Mouse (Mus musculus) yolk sac, embryonic 10.5 days (tissue): Measurements from ENCODE around the gene Krtap28-10.

Source experiments
- DNase-seq: peaks from one replicate; pipeline ENCODE4 v3.0.0-alpha.2; 2017; ENCODE audit warnings: low spot score

The Krtap28-10 gene

GRCm38 (mm10) chr1:83042380-83042779, at the start of gene Krtap28-10:
Krtap28-10 (minus strand) TSS chr1:83042480.
- no peak for DNase-seq

- DNase-seq, result no peak
Observed at GRCm38 (mm10) chr1:83091268-83091667, 49.0 kb upstream of the Krtap28-10 start.

GRCm38 (mm10) chr1:83084790-83085189, 42.5 kb upstream of the Krtap28-10 start:
- no peak for DNase-seq

- DNase-seq, result no peak
Observed at GRCm38 (mm10) chr1:83077016-83077415, 34.7 kb upstream of the Krtap28-10 start.

- peak; percentile 36 for DNase-seq
Observed at GRCm38 (mm10) chr1:83076190-83076917, 34.1 kb upstream of the Krtap28-10 start.

- DNase-seq, result no peak
Observed at GRCm38 (mm10) chr1:83075526-83076189, 33.4 kb upstream of the Krtap28-10 start.

GRCm38 (mm10) chr1:83067205-83067604, 24.9 kb upstream of the Krtap28-10 start:
- no peak for DNase-seq

GRCm38 (mm10) chr1:83066577-83066976, 24.3 kb upstream of the Krtap28-10 start:
- DNase-seq, result no peak

GRCm38 (mm10) chr1:83064851-83065250, 22.6 kb upstream of the Krtap28-10 start:
- DNase-seq, result peak; percentile 8

GRCm38 (mm10) chr1:83060643-83061042, 18.4 kb upstream of the Krtap28-10 start, which contains the start of gene Krtap28-13:
Krtap28-13 (plus strand) TSS chr1:83060930.
- DNase-seq, result no peak

GRCm38 (mm10) chr1:83059278-83059677, 17.0 kb upstream of the Krtap28-10 start, which contains the start of gene A030005K14Rik:
A030005K14Rik (minus strand) TSS chr1:83059378.
- DNase-seq, result no peak

GRCm38 (mm10) chr1:83058481-83058880, 16.2 kb upstream of the Krtap28-10 start:
- no peak for DNase-seq

- DNase-seq, result no peak
Observed at GRCm38 (mm10) chr1:83044882-83045427, 2.7 kb upstream of the Krtap28-10 start, which contains the start of gene Gm47969. Gm47969 (plus strand) TSS chr1:83044932.

- no peak for DNase-seq
Observed at GRCm38 (mm10) chr1:83039080-83039479, 3.2 kb downstream of the Krtap28-10 start.

GRCm38 (mm10) chr1:83038109-83038672, 4.1 kb downstream of the Krtap28-10 start, which contains the start of gene Slc19a3:
Slc19a3 (minus strand) TSS chr1:83038448.
- DNase-seq, result peak; percentile 63

- no peak for DNase-seq
Observed at GRCm38 (mm10) chr1:83036892-83037667, 5.2 kb downstream of the Krtap28-10 start.

- DNase-seq, result no peak
Observed at GRCm38 (mm10) chr1:83034509-83034908, 7.8 kb downstream of the Krtap28-10 start.

- no peak for DNase-seq
Observed at GRCm38 (mm10) chr1:83032508-83032907, 9.8 kb downstream of the Krtap28-10 start.

- no peak for DNase-seq
Observed at GRCm38 (mm10) chr1:83031950-83032349, 10.3 kb downstream of the Krtap28-10 start.

GRCm38 (mm10) chr1:83016556-83016955, 25.7 kb downstream of the Krtap28-10 start:
- DNase-seq, result no peak

GRCm38 (mm10) chr1:83015329-83015879, 26.9 kb downstream of the Krtap28-10 start:
- DNase-seq, result no peak
